Mouse (Mus musculus): ENCODE data around the gene Phf14. TPM values are rescaled to one million over a fixed set of nuclear protein-coding genes. Genes with fewer than 3 reads are reported as not detected.

Gene Phf14
- total RNA-seq, 2 experiments from 2014 or later, result 71.1 to 72.7 TPM

DNA sequence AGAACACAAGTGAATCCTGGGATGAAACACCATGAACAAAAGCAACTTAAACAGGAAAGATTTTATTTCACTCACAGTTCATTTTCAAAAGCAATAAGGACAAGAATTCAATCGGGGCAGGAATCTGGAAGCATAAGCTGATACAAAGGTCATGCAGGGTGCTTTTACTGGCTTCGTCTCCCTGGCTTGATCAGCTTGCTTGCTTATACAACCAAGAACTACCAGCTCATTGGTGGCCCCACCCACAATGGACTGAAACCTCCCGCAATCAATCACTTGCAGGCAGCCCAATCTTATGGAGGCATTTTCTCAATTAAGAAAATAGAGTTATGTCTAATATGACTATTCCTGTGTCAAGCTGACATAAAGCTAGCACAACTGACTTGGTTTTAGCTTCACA lies 112.5 kb downstream of the Phf14 start:
- DNase-seq (ENCODE audit: low spot score in 2 of 2), result no peak

DNA sequence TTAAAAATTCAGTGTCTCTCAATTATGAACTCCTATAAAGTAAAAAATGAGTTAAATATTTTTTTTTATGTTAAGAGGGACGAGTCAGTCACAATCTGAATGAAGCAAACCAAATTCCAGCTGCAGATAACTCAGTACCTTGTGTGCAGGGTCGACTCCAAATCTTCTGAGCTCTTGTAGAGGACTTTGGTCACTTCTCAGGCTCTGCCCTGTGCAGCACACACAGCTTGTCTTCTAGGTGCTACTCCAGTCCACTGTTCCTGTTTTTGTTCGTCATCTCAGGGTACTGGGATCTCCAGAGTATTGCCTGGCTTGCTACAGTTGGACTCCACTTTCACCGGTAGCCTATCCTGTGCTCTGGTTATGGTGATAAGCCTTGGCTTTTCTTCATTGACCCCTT lies 113.1 kb downstream of the Phf14 start:
- DNase-seq (ENCODE audit: low spot score in 2 of 2), result no peak

- DNase-seq (ENCODE audit: low spot score in 2 of 2), result no peak
These were observed 113.9 kb downstream of the Phf14 start for GRCm38 (mm10) chr6:12021480-12021879.

DNA sequence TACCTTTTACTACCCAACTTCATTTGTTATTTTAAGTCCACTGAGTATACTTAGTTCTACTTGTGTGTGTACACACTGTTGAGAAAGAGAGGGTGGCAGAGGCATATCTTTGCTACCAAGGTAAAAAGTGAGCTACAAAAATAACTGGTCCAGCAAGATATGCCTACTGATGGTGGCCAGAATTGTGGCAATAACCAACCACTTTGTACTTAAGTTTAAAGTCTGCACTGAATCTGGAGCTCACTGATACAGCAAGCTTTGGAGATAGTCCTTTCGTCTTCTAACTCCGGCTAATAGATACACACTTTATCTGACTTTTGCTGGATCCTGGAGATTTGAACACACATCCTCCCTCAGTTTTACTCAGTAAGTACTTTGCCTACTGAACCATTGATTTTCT lies 115.8 kb downstream of the Phf14 start:
- DNase-seq (ENCODE audit: low spot score in 2 of 2), result no peak

GRCm38 (mm10) chr6:12026804-12027537 lies 119.4 kb downstream of the Phf14 start:
- DNase-seq (ENCODE audit: low spot score in 2 of 2), result no peak

- DNase-seq (ENCODE audit: low spot score in 2 of 2), result no peak
These were observed 127.0 kb downstream of the Phf14 start for GRCm38 (mm10) chr6:12034561-12034960.

DNA sequence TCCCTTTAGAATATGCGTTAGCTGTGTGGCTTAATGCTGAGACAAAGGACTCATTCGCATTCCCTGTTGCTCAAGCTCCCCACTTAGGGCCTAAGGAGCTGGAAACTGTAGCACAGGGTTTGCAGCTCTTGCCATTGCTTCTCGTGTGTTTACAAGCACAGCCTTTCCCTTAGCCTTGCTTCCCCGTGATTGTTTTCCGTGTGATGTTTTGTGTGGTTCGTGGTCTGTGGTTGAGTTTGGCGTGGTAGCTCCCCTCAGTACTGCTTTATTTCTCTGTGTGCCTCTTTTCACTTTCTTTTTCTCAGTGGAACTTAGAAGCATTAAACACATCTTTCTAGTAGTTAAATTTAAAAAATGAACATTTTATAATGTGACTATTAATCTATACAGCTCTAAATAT lies 130.7 kb downstream of the Phf14 start:
- DNase-seq (ENCODE audit: low spot score in 2 of 2), result no peak

DNA sequence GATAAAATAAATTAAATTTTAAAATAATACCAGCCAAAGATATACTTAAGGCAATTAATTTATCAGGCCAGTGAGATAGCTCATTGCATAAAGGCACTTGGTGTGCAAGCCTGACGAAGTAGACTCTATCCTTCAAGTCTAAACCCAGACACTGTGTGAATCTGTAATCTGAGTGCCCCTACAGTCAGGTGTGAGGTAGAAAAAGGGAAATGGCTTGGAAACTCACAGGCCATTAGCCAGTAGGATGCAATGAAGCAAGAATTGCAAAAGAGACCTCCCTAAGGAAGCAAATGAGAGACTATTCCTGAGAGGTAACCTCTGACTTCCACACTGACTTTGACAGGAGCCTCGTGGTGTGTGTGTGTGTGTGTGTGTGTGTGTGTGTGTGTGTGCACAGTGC lies 145.3 kb downstream of the Phf14 start:
- no peak for DNase-seq (ENCODE audit: low spot score in 2 of 2)

- no peak for DNase-seq (ENCODE audit: low spot score in 2 of 2)
These were observed 146.5 kb downstream of the Phf14 start for GRCm38 (mm10) chr6:12054149-12054548.

- no peak for DNase-seq (ENCODE audit: low spot score in 2 of 2)
These were observed 151.1 kb downstream of the Phf14 start for GRCm38 (mm10) chr6:12058717-12059116.

GRCm38 (mm10) chr6:12059971-12060370 lies 152.4 kb downstream of the Phf14 start:
- DNase-seq (ENCODE audit: low spot score in 2 of 2), result no peak

GRCm38 (mm10) chr6:12060452-12061140 lies 153.0 kb downstream of the Phf14 start:
- DNase-seq (ENCODE audit: low spot score in 2 of 2), result no peak

- DNase-seq (ENCODE audit: low spot score in 2 of 2), result no peak
These were observed 160.3 kb downstream of the Phf14 start for GRCm38 (mm10) chr6:12067956-12068355.

GRCm38 (mm10) chr6:12069357-12069756 lies 161.7 kb downstream of the Phf14 start:
- no peak for DNase-seq (ENCODE audit: low spot score in 2 of 2)

- no peak for DNase-seq (ENCODE audit: low spot score in 2 of 2)
These were observed 167.0 kb downstream of the Phf14 start for GRCm38 (mm10) chr6:12074599-12074998.

DNA sequence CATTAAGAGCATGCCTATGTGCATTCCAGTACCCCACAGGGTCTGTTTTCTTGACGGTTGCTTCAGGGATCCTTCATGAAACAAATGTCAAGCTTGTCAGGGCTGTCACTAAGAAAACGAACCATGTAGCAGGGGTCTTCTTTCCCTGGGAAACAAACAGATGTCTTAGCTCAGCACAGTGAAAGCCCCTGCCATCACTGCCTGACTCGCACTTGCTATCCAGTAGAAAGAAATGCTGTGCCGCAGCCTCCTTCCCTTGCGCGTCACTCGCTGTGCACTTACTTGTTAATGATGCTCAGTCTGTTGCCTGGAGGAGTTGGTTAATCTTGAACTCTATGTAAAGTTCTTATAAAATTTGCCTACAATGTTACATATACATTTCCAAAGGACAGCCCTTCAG lies 169.7 kb downstream of the Phf14 start:
- no peak for DNase-seq (ENCODE audit: low spot score in 2 of 2)

DNA sequence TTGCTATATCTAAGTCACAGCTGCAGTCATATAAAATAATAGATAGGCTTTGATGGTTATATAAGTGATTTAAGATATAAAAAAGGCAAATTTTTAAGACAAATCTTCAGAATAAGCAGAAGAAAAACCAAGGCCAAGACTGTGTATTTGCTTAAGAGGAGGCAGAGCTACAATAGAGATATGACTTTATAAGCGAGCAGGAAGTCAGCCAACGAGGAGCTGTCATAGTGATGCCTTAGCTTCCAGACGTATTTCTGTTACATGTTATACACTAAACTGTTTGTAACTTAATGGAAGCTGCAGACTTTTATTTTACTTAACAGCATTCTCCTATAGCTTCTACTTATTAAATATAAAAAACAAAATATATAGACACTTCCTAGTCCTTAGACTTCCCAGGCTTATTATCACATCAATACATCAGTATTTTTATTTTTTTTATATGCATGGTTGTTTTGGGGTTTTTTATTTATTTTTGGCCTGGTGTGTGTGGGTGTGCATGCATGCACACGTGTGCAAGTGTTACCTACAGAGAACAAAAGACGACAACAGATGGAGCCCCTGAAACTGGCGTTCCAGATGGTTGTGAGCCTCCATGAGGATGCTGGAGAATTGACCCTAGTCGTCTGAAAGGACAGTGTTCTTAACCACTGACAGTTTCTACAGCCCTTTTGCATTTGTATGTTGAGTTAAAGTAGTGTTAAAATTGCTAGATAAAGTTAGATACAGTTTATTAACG lies 170.4 kb downstream of the Phf14 start:
- DNase-seq (ENCODE audit: low spot score in 2 of 2), result no peak

- DNase-seq (ENCODE audit: low spot score in 2 of 2), result no peak
These were observed 171.7 kb downstream of the Phf14 start for GRCm38 (mm10) chr6:12079260-12079659.

GRCm38 (mm10) chr6:12080423-12080822 lies 172.8 kb downstream of the Phf14 start:
- no peak for DNase-seq (ENCODE audit: low spot score in 2 of 2)

DNA sequence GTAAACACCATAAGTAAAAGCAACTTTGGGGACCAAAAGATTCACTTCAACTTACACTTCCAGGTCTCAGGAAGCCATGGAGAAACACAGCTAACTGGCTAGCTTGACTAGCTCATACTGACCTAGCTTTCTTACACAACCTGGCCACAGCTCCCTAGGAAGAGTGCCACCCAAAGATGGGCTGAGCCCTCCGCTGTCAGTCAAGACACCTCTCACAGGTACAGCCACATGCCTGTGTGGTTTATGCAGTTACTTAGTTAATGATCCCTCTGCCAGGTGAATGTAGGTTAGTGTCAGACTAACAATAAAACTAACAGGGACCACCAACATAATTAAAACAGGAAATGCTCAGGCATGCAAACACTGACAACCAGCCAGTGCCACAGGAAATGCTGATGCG lies 174.1 kb downstream of the Phf14 start:
- no peak for DNase-seq (ENCODE audit: low spot score in 2 of 2)

GRCm38 (mm10) chr6:12082125-12082524 lies 174.5 kb downstream of the Phf14 start:
- no peak for DNase-seq (ENCODE audit: low spot score in 2 of 2)

- DNase-seq (ENCODE audit: low spot score in 2 of 2), result no peak
These were observed 175.1 kb downstream of the Phf14 start for GRCm38 (mm10) chr6:12082531-12083216.

All from left cerebral cortex, adult 18-20 months (tissue).